Mouse (Mus musculus): ENCODE measurements at regions not wholly inside any gene's neighbourhood (a gene's known extent, or its start where the extent isn't known, plus 50 kb on each side); places are given as distances from the start of the nearest gene placed in this dataset.

DNA sequence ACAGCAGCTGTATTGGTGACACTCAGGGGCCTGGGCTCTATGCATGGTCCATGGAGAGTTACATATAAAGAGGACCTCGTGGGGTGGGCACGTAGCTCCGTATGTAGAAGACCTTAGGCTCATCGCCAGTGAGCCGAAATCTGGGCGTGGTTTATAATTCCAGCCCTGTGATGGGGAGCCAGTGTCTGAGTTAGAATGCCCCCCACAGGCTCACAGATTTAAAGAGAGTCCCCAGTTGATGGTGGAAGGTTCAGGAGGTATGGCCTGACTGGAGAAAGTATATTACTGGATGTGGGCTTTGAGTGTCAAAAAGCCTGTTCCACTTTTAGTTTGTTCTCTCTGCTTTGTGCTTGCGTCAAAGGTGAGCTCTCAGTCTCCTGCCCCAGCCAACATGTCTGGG, 54.8 kb downstream of the 1700122O11Rik start:
- no peak for DNase-seq (ENCODE audit: low spot score)

DNA sequence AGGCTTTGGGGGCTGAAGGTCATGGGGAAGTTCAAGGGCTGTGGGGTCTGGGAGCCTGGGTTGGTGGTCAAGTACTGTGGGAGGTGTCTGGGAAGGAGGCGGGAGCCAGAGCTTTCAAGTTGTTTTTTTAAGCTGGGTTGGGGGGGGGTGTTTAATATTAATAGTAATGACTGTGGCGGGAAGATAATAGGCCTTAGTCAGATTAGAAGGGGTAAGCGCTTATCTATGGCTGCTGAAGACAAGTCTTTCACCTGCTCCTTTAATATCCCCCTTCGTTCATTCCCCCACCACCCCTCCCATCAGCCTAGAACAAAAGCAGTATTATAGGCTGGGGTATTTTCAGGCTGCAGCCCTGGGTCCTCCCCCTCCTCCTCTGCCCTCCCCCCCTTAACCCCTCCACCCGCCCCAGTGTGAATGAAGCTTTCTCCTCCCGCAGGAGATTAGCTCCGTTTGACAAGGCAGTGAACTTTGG, 56.5 kb downstream of the 1700122O11Rik start:
- no peak for DNase-seq (ENCODE audit: low spot score)

DNA sequence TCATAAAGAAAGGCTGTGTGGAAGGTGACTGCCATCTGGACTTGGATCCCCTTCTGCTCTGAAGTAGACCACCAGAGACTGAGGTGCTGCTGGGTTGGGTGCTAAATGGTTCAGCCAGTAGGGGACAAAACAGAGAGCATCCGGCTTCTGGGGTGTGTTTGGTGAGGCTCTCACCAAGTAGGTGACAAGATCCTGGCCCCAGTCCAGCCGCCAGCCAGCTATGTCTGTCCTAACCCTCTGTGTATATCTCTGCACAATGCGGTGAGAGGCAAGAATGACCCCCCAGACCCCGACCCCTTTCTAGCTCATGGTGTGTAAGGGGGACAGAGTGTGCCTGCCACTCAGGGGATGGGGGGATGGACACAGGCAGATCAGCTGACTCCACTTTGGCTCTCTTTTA, 54.8 kb upstream of the Foxp4 start:
- DNase-seq (ENCODE audit: low spot score) = no peak

DNA sequence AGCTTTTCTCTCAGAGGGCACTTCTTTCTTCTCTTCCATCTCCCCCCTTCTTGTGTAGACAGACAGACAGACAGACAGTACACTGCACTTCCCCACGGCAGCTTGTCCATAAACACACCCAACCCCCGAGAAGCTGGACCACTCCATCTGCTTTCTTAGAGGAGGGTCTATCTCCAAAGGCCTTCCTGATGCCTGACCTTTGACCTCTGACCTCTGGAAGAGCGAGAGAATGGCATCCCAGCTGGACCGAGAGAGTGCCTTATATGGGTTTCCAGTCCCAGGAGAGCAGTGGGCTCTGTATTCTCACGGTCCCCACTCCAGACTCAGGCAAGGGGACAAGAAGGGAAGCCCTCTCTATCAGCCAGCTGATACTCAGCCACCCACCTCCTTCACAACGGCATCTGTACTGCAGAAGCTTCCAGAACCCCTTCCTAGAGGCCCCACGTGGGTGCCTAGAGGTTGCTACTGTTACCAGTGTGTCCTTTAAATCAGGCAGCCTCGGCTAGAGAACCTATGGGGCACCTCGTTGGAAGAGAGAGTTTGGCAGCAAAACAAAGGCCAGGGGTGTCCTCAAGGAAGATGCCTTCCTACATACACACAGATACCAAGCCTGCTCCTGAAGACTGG, 54.1 kb upstream of the Foxp4 start:
- no peak for DNase-seq (ENCODE audit: low spot score)

DNA sequence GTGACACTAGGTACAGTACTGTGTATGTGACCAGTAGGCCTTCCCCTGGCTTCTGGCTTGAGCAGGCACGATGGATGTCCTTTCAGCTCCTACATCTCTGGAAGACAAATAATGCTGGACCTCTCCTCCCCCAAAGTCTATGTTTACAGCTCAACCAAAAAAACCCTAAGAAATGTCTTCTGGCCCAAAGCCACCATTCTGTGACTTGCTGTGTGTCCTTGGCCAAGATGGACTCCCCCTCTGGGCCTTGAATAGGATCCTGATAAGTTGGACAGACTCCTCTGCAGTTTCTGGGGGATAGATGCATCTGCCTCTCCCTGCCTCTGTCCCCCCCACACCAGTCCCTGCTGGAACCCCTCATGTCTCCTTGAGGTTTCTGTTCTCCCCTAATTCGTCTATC, 53.6 kb upstream of the Foxp4 start:
- no peak for DNase-seq (ENCODE audit: low spot score)

DNA sequence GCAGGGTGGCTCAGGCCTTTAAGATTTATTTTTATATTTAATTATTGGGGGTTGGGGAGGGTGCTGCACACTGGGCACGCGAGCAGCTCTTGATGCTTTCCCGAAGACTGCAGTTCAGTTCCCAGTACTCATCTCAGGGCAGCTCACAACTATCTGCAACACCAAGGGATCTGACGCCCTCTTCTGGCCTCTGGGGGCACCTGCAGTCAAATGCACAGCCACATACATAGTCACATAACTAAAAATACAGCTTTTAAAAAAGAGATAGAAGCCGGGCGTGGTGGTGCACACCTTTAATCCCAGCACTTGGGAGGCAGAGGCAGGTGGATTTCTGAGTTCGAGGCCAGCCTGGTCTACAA, 52.5 kb upstream of the Foxp4 start:
- no peak for DNase-seq (ENCODE audit: low spot score)

DNA sequence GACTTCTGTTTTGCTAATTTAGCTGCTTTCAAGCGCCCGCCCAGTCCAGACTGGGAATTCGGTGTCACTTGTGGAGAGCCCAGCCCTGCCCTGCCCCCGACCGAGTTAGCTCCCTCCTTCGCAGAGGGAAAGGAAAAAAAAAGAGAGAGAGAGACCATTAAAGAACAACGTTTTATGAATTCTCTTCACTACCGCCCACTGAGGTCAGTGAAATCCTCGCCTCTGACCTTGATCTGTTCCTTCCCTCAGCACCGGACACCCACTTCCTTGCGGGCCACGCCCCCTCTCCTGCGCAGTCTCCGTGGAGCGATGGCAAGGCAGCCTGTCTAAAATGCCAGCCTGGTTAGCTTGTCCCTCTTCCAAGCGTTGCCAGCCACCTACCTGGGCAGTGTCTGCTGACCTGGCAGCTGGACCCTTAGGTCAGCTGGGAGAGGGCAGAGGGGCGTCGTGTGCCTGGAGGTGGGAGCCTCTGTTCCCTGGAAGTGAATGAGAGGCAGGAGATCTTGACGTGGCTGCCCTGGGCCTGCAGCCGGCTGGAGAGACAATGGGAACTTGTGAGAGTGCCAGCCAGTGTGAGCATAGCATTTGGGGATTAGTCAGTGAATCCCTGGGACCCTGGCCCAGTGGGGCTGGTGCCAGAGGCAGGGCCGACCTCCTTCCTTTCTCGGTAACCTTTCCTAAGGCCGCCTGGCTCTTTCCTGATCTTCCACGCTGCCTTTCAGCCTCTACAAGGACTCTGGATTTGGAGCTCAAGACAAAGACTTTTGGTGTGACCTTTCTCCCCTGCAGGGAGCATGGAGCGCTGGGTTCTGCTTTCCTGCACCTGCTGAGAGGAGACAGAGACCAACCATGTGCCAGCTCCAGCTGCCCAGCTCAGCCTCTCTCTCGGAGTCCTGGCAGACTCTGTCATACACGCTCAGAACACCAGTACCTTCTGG, 51.9 kb upstream of the Foxp4 start:
- DNase-seq (ENCODE audit: low spot score) = peak; percentile 73

DNA sequence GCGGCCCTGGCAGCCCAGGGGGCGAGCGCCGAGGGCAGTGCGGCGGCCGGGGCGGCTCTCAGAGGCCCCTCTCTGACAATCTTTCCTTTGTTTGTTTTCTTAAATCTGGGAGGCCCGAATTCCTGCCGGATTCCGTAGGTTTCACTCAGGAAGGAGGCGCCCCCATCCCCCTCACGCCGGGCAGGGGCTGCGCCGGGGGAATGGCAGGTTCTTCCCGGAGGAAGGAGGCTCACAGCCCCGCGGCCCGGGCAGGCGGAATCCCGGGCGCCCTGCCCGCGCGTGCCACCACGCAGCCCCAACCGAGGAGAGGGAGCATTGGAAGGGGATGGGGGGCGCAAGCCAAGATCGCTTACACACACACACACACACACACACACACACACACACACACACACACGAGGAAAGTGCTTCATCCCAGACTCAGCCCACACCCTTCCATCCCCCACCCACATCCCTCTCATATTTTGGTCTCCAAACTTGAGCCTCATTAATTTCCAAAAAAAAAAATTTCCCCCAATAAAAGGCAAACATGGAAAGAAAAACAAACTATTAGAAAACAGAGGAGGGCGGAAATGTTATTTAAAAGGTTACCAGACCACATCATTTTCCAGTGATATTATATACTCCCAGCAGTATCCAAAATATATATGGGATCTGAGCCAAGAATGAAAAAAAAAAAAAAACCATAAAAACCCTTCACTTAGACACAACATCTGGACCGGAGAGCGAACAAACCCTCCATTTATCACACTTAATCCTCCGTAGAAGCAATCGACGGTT, 51.0 kb upstream of the Foxp4 start:
- peak; percentile 64 for DNase-seq (ENCODE audit: low spot score)

- DNase-seq (ENCODE audit: low spot score) = peak; percentile 71
Measured at GRCm38 (mm10) chr17:47974503-47974902, 50.1 kb upstream of the Foxp4 start.
